Mouse (Mus musculus) small intestine, adult 2 months (tissue): ENCODE results near the gene Atl1. TPM values are rescaled to one million over a fixed set of nuclear protein-coding genes. Genes with fewer than 3 reads are reported as not detected.

Experiments used
- H3K27ac ChIP-seq: fragments of 200-500 bp; 2 replicates; pipeline ENCODE4 v1.5.1; 2012; ENCODE audit warnings: low read depth, low read length, control low read depth, inconsistent platforms; ENCODE audit not compliant: insufficient read depth
- H3K27me3 ChIP-seq: fragments of 200-500 bp; 2 replicates; pipeline ENCODE4 v1.6.1; 2012; ENCODE audit warnings: mild to moderate bottlenecking, moderate library complexity, low read length, inconsistent platforms; ENCODE audit not compliant: control insufficient read depth, insufficient read depth
- H3K36me3 ChIP-seq: fragments of 200-500 bp; 2 replicates; pipeline ENCODE4 v1.6.1; 2012; ENCODE audit warnings: mild to moderate bottlenecking, low read length, control low read depth, inconsistent platforms; ENCODE audit not compliant: control insufficient read depth, insufficient read depth
- H3K4me1 ChIP-seq: fragments of 200-500 bp; 2 replicates; pipeline ENCODE4 v1.6.1; 2012; ENCODE audit warnings: low read length, inconsistent platforms, mixed read lengths; ENCODE audit not compliant: control insufficient read depth, insufficient read depth, insufficient read length
- H3K4me3 ChIP-seq: fragments of 200-500 bp; 2 replicates; pipeline ENCODE4 v1.5.1; 2012; ENCODE audit warnings: low read depth, mild to moderate bottlenecking, control low read depth, inconsistent platforms, low read length, moderate library complexity
- CTCF ChIP-seq: fragments of 200-500 bp; IDR thresholded peaks from 2 replicates; pipeline ENCODE4 v1.5.1; 2012; ENCODE audit warnings: low read depth, mild to moderate bottlenecking, control low read depth, inconsistent platforms, low read length, moderate library complexity, mixed read lengths; ENCODE audit not compliant: insufficient replicate concordance, insufficient read length; ENCODE audit errors: extremely low read depth
- POLR2A ChIP-seq: fragments of 200-500 bp; IDR thresholded peaks from 2 replicates; pipeline ENCODE4 v1.6.1; 2012; ENCODE audit warnings: low read depth, mild to moderate bottlenecking, control low read depth, inconsistent platforms, low read length, moderate library complexity
- WGBS: fragments of 180-500 bp; shearing (Covaris S2); methylation state at CpG from one replicate; pipeline ENCODE4 v1.1.7; 2018; 5-methylcytosine and 5-hydroxymethylcytosine counted together
- polyA plus RNA-seq: library from polyadenylated mRNA; depleted of rRNA; stranded (reverse); fragments of >200 nt; gene quantifications from 2 replicates; pipeline ENCODE4 v1.2.3, GENCODE M21; 2012

Gene Atl1
- polyA plus RNA-seq, 1 experiment = 0.41 TPM

- H3K27ac ChIP-seq = no peak overlapping the region
- H3K4me3 ChIP-seq = no peak overlapping the region
- H3K27me3 ChIP-seq = no peaks in the 10 kb centered on the region
- peaks cover 4% of the 10 kb centered on the region; the same call in 1 of the 2 replicates for H3K4me1 ChIP-seq
- H3K36me3 ChIP-seq = no peaks in the 10 kb centered on the region
- TF ChIP-seq CTCF (no peak), POLR2A (no peak)
- 84% methylated on average over 2 of the region's 2 CpGs for WGBS
Measured at GRCm38 (mm10) chr12:69895046-69895445, 2.6 kb downstream of the Atl1 start.

GRCm38 (mm10) chr12:69898119-69898518 lies 5.7 kb downstream of the Atl1 start:
- H3K27me3 ChIP-seq = no peaks in the 10 kb centered on the region
- TF ChIP-seq POLR2A = no peak
- no peak for TF ChIP-seq CTCF
- H3K36me3 ChIP-seq = no peaks in the 10 kb centered on the region
- WGBS = 88% methylated on average over 4 of the region's 4 CpGs
- no peak overlapping the region for H3K4me3 ChIP-seq
- no peak overlapping the region for H3K27ac ChIP-seq
- no peaks in the 10 kb centered on the region for H3K4me1 ChIP-seq

GRCm38 (mm10) chr12:69904991-69905390 lies 12.6 kb downstream of the Atl1 start:
- Histone ChIP-seq H3K27ac (no peak overlapping the region), H3K36me3 (no peaks in the 10 kb centered on the region), H3K27me3 (no peaks in the 10 kb centered on the region), H3K4me3 (no peak overlapping the region), H3K4me1 (no peaks in the 10 kb centered on the region)
- 15% methylated on average over 2 of the region's 2 CpGs for WGBS
- no peak for TF ChIP-seq POLR2A
- TF ChIP-seq CTCF = no peak

GRCm38 (mm10) chr12:69907667-69908510 lies 15.5 kb downstream of the Atl1 start:
- no peaks in the 10 kb centered on the region for H3K4me1 ChIP-seq
- H3K27ac ChIP-seq = no peak overlapping the region
- no peak overlapping the region for H3K4me3 ChIP-seq
- H3K36me3 ChIP-seq = no peaks in the 10 kb centered on the region
- 23% methylated on average over 30 of the region's 30 CpGs for WGBS
- TF ChIP-seq CTCF (no peak), POLR2A (no peak)
- H3K27me3 ChIP-seq = no peaks in the 10 kb centered on the region

GRCm38 (mm10) chr12:69908511-69908900 lies 16.1 kb downstream of the Atl1 start:
- H3K4me1 ChIP-seq = no peaks in the 10 kb centered on the region
- no peak overlapping the region for H3K4me3 ChIP-seq
- H3K36me3 ChIP-seq = no peaks in the 10 kb centered on the region
- H3K27ac ChIP-seq = no peak overlapping the region
- no peak for TF ChIP-seq POLR2A
- TF ChIP-seq CTCF = no peak
- 57% methylated on average over 19 of the region's 19 CpGs for WGBS
- H3K27me3 ChIP-seq = no peaks in the 10 kb centered on the region

- no peaks in the 10 kb centered on the region for H3K4me1 ChIP-seq
- no peak overlapping the region for H3K4me3 ChIP-seq
- H3K36me3 ChIP-seq = no peaks in the 10 kb centered on the region
- TF ChIP-seq CTCF = no peak
- TF ChIP-seq POLR2A = no peak
- WGBS = 81% methylated on average over 7 of the region's 7 CpGs
- no peaks in the 10 kb centered on the region for H3K27me3 ChIP-seq
- H3K27ac ChIP-seq = no peak overlapping the region
Measured at GRCm38 (mm10) chr12:69911906-69912305, 19.5 kb downstream of the Atl1 start.

GRCm38 (mm10) chr12:69912737-69913136 lies 20.3 kb downstream of the Atl1 start:
- H3K4me1 ChIP-seq = no peaks in the 10 kb centered on the region
- 77% methylated on average over 7 of the region's 7 CpGs for WGBS

GRCm38 (mm10) chr12:69917870-69918269 lies 25.5 kb downstream of the Atl1 start:
- Histone ChIP-seq H3K27ac (no peak overlapping the region), H3K36me3 (no peaks in the 10 kb centered on the region), H3K4me1 (no peaks in the 10 kb centered on the region), H3K4me3 (no peak overlapping the region), H3K27me3 (no peaks in the 10 kb centered on the region)
- WGBS = 71% methylated on average over 2 of the region's 2 CpGs
- TF ChIP-seq CTCF (no peak), POLR2A (no peak)

More at GRCm38 (mm10) chr12:69912737-69913136, 20.3 kb downstream of the Atl1 start:
- H3K36me3 ChIP-seq = no peaks in the 10 kb centered on the region
- H3K27ac ChIP-seq = no peak overlapping the region
- TF ChIP-seq CTCF (no peak), POLR2A (no peak)
- no peak overlapping the region for H3K4me3 ChIP-seq
- H3K27me3 ChIP-seq = no peaks in the 10 kb centered on the region
